Mouse (Mus musculus) cerebellum, adult 2 months (tissue): ENCODE measurements at regions not wholly inside any gene's neighbourhood (a gene's known extent, or its start where the extent isn't known, plus 50 kb on each side); places are given as distances from the start of the nearest gene placed in this dataset.

Experiments
- CTCF ChIP-seq: fragments of 200-500 bp; IDR thresholded peaks from 2 replicates; pipeline ENCODE4 v1.5.1; 2011; ENCODE audit warnings: low read depth, mild to moderate bottlenecking, control low read depth, low read length, moderate library complexity, borderline replicate concordance; ENCODE audit not compliant: insufficient read depth
- POLR2A ChIP-seq: fragments of 200-500 bp; IDR thresholded peaks from 2 replicates; pipeline ENCODE4 v1.6.1; 2011; ENCODE audit warnings: low read length, control low read depth, borderline replicate concordance; ENCODE audit not compliant: insufficient read depth

GRCm38 (mm10) chr6:100370828-100371227 is 83.5 kb upstream of the Rybp start:
- TF ChIP-seq POLR2A (no peak), CTCF (no peak)
